Mouse (Mus musculus) c-Kit-positive CD71-negative TER-119-negative erythroid progenitor cells, embryonic 14.5 days (primary cell): ENCODE results near the gene B230118H07Rik.

Source experiments
- DNase-seq: peaks from one replicate; pipeline ENCODE4 v3.0.0-alpha.2; 2013; ENCODE audit warnings: low read depth

The B230118H07Rik gene

DNA sequence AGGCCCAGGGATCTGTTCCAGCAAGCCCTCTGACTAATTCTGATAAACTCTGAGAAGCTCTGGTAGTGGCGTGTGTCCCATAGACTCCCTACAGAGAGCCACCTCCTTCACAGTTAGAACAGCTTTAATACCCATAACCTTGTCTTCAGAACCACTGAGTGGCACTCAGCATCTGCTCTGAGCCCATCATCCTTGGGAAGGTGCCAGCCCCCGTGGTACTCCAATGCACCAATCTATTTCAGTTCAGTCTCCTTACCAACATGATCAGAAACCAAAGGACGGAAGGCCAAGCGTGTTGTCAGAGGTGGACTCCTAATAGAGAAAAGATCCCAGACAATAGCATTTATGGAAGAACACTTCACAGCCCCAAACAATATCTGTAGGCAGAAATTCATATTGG is 124.2 kb downstream of the B230118H07Rik start:
- DNase-seq: no peak

DNA sequence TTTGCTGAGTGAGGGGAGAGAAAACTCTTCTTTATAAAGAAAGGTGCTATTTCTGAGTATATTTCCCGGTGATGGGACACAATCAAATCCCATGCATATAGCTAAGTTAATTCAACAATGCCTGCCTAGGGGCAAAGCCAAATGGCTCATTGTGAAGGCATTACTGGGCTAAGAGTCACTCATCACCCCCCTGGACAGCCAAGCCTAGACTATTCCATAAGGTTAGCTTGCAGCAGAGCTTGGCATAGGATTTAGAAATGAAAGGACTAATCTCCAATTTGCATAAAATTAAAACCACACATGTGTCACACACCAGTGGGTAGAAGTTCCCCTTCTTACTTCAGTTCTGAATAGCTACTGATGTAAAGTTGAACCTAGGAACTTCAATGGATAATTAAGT is 128.8 kb downstream of the B230118H07Rik start:
- no peak for DNase-seq

DNA sequence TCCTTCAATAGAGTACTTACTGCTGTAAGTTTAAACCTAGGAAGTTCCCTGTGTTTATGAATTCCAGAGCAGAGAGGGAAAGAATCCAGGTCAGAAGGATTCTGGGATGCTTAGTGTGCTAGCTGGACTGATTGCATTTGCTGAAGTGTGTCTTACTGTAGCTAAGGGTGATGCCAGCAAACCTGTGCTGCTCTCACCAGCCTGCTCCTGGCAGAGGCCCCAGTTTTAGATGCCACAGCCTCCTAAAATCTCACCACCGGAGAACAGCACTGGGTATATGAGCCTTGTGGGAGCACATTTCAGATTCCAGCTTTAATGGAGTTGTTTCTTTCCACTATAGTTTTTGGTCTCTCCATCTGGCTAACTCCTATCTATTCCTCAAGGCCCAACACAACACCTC is 129.4 kb downstream of the B230118H07Rik start:
- DNase-seq: no peak
